In the genomic region with DNA sequence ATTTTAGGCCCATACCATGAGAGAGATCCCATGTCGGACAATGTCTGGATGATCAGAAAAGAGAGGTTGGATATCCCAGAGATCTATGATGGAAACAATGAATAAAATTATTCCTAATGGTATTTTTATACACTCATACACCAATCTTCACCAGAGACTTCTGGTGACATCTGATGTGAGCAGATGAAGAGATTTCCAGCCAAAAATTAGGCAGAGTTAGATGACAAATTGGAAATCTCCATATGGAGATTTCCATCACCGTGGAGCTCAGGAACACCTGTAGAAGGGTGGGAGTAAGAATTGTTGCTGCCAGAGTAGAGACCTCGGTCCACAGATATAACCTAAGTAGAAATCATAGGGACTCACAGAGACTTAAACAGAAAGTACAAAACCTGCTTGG, we compare ENCODE assay signal across 30 mouse cellular contexts.
DNase-seq lines count a peak whose midpoint lies in the region; ATAC-seq and TF ChIP-seq lines count a peak whose summit lies in the region.
"Had no signal": no experiment of that assay in that cellular context is flagged by ENCODE, and none has a peak within 500 bp of the region (broad histone marks: within the 10 kb centered on the region; RNA-seq: fewer than 3 reads in every experiment).

No protein-coding gene starts in this region.

- H3K4me3 ChIP-seq in stomach, postnatal 0 days (ENCODE audit: low read depth, low read length): no peak overlapping the region
- H3K4me3 ChIP-seq: embryonic facial prominence, embryonic 13.5 days; embryonic facial prominence, embryonic 15.5 days; erythroblast, embryonic 14.5 days; forebrain, embryonic 10.5 days; forebrain, embryonic 12.5 days had no signal

- H3K9ac ChIP-seq in stomach, postnatal 0 days (ENCODE audit: low read length): no peak overlapping the region
- H3K9ac ChIP-seq: embryonic facial prominence, embryonic 13.5 days; embryonic facial prominence, embryonic 15.5 days; forebrain, embryonic 12.5 days had no signal

- no peak overlapping the region for H3K4me2 ChIP-seq in stomach, postnatal 0 days (replicated peaks; ENCODE audit: low read depth)
- H3K4me2 ChIP-seq: embryonic facial prominence, embryonic 13.5 days; embryonic facial prominence, embryonic 15.5 days; forebrain, embryonic 12.5 days had no signal

- TF ChIP-seq EP300 in stomach, postnatal 0 days (optimal IDR thresholded peaks at IDR 0.05): no peak

- no peaks in the 10 kb centered on the region for H3K4me1 ChIP-seq in stomach, postnatal 0 days (replicated peaks; ENCODE audit: control insufficient read depth, insufficient read depth)
- H3K4me1 ChIP-seq: embryonic facial prominence, embryonic 13.5 days; embryonic facial prominence, embryonic 15.5 days; forebrain, embryonic 10.5 days; forebrain, embryonic 12.5 days had no signal

- peak; percentile 9 for DNase-seq in layer of hippocampus, adult 11-12 months (ENCODE audit: low spot score)
- DNase-seq in layer of hippocampus, adult 9-10 months (ENCODE audit: low spot score): no peak
- DNase-seq in brain, adult 2 months (ENCODE audit: low read depth, low spot score): peak; percentile 16
- peak; percentile 2 to 10 for DNase-seq in layer of hippocampus, adult 8-10 months (ENCODE audit: low spot score in 2 of 2)
- DNase-seq in layer of hippocampus, postnatal 14 days (ENCODE audit: low spot score in 2 of 2): peak; percentile 12 to 56
- no peak for DNase-seq in urinary bladder, postnatal 10 days (ENCODE audit: low spot score)
- DNase-seq in stomach, postnatal 0 days (ENCODE audit: low spot score): no peak
- DNase-seq: adrenal gland, adult 8-10 months; adrenal gland, postnatal 14 days; adrenal gland, postnatal 36 days; B cell, adult 2 months; cerebellum, adult 11 months; cerebellum, adult 18-20 months; cerebellum, adult 8-10 months; cerebellum, adult 9-11 months; cerebellum, postnatal 14 days; cerebellum, postnatal 36 days; embryo, embryonic 11 days had no signal

- no peak for ATAC-seq in stomach, postnatal 0 days (ENCODE audit: low FRiP score, low TSS enrichment)
- ATAC-seq in frontal cortex, adult (ENCODE audit: low TSS enrichment): no peak
- ATAC-seq: activated CD4-positive, CD25-positive, alpha-beta regulatory T cell, adult 4 months; CD4-positive, CD25-positive, alpha-beta regulatory T cell, adult 4 months; forebrain, embryonic 14.5 days; Patski had no signal

- TF ChIP-seq CTCF in stomach, postnatal 0 days (IDR thresholded peaks at IDR 0.05; ENCODE audit: low read depth): no peak

- WGBS in stomach, postnatal 0 days: 82% methylated on average over 3 of the region's 3 CpGs

- H3K9me3 ChIP-seq in stomach, postnatal 0 days (ENCODE audit: control insufficient read depth, low read length): no peaks in the 10 kb centered on the region
- H3K9me3 ChIP-seq: embryonic facial prominence, embryonic 13.5 days; embryonic facial prominence, embryonic 15.5 days; forebrain, embryonic 10.5 days; forebrain, embryonic 12.5 days had no signal

- no peaks in the 10 kb centered on the region for H3K27me3 ChIP-seq in stomach, postnatal 0 days (ENCODE audit: control insufficient read depth, insufficient read depth, low read length)
- H3K27me3 ChIP-seq: CH12.LX; embryonic facial prominence, embryonic 13.5 days; embryonic facial prominence, embryonic 15.5 days; forebrain, embryonic 12.5 days; Patski had no signal

- no peak overlapping the region for H3K27ac ChIP-seq in stomach, postnatal 0 days (replicated peaks)
- H3K27ac ChIP-seq: embryonic facial prominence, embryonic 13.5 days; embryonic facial prominence, embryonic 15.5 days; forebrain, embryonic 10.5 days; forebrain, embryonic 12.5 days had no signal

- no peaks in the 10 kb centered on the region for H3K36me3 ChIP-seq in stomach, postnatal 0 days (ENCODE audit: control insufficient read depth, insufficient read depth, low read length)
- H3K36me3 ChIP-seq: embryonic facial prominence, embryonic 13.5 days; embryonic facial prominence, embryonic 15.5 days; forebrain, embryonic 10.5 days; forebrain, embryonic 12.5 days; G1E had no signal

Comparison
In these comparisons a context has a peak if more than half of its experiments do, and no peak if none do; other contexts are left out.
1. DNase-seq: peak in layer of hippocampus, adult 11-12 months (single experiment), brain, adult 2 months (single experiment), layer of hippocampus, adult 8-10 months (2 of 2) and layer of hippocampus, postnatal 14 days (2 of 2); none in layer of hippocampus, adult 9-10 months (single experiment), urinary bladder, postnatal 10 days (single experiment) and stomach, postnatal 0 days (single experiment).